Mouse (Mus musculus) lung, postnatal 10 days (tissue): ENCODE results near the gene Xrcc3.
A peak's percentile ranks its signal among the peaks of the same experiment; 100 is the strongest.

Source experiments
- DNase-seq: peaks from one replicate; pipeline ENCODE4 v3.0.0; 2021

Gene Xrcc3

DNA sequence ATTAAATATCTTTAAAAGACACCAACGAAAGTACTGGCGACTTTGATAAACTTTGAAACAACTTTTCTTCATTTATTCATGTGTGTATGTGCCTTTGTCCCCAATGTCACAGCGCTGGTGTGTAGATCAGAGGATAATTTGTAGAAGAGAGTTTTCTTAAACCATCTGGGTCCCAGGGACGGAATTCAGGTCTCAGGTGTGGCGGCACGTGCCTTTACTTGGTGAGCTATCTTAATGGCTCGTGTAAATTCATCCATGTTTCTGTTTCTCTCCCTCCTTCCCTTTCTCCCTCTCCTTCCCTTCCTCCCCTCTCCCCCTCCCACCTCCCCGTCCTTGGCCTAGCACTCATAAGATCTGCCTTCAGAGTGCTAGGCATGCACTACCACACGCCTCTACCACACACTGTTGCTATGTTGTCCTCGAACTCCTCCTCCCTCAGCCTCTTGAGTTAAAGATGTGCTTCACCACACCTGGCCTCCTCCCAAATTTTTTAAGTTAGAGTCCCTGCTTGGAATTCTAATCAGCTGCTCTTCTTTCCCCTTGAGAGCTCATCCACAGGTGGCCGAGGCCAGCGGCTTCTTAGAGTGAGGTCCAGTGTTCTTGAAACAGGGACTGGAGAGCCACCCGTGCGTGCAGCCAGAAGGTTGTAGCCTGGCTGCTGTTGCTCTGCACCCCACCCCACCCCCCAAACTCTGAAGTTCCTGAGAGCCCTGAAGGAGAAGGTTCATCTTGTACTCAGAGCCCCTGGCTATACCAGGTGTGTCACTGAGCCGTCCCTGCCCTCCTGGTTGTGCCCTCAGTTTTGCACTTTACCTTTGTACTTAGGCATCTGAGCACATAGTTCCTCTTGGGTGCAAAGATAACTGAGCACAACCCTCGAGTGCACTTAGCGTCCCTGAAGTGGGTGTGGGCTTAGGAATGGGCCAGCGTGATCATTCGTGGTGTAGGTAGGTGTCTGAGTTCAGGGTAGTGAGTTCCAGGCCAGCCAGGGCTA lies 1.4 kb upstream of the Xrcc3 start:
- DNase-seq, result peak; percentile 34

DNA sequence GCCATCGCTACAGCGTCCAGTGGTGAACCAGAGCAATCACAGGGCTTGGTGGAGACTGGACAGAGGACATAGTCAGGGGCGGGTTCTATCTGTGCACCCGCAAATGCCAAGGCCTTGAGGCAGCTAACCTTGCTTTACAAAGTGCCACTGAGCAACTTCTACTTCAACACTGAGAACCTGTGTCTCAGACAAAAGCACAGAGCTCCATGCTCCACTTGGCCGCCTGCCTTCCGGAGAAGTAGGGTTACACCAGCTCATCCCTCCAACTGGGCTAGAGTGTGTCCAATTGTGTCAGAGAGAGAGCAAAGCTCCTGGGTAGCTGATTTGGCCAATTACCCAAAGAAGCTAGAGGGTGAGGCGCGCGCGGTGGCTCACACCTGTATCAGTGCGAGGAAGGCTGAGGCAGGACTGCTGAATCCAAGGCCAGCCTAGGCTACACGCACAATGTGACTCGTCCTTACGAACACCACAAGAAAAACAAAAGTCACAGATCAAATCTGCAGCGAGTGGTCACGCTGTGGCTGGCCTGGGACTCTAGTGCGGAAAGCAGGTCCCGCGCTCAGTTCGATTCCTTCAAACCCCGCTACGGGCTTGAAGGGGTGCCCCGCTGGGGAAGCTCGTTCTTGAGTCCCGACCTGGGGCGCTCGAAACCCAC lies 435 bp downstream of the Xrcc3 start:
- DNase-seq, result peak; percentile 26

DNA sequence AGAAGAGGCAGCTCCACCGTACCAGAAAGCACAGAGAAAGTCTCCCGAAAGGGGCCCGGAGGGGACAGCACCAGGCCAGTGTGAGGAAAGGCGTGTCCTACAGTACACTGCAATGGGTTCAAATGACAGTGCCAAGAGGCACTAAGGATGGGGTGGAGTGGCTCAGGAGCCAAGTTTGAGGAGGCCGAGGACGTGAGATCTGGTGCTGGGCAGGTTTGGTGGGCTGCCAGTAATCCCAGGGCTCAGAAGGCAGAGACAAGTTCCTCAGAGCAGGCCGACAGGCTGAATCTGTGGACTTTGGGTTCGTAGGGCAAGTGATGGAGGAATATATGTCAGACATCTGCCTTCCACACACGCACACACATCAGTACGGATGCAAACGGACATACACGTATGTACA lies 1.1 kb downstream of the Xrcc3 start:
- DNase-seq, result no peak

DNA sequence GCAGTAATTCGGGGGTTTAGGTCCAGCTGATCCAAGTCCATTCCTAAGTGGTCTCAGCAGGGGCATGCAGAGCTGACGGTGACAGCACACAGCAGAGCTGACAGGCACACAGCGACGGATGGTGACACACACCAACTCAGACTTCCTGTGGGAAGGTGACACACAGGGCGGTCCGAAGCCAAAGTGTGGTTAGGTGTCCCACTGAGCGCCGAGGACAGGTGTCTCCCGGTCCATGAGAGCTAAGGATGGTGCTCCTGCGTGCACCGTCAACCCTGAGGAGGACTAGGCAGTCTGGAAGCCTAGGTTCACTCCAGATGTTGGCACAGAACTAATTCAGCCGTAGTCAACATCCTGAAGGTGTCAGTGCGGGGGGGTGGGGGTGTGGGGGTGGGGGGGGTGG lies 1.6 kb downstream of the Xrcc3 start:
- no peak for DNase-seq

DNA sequence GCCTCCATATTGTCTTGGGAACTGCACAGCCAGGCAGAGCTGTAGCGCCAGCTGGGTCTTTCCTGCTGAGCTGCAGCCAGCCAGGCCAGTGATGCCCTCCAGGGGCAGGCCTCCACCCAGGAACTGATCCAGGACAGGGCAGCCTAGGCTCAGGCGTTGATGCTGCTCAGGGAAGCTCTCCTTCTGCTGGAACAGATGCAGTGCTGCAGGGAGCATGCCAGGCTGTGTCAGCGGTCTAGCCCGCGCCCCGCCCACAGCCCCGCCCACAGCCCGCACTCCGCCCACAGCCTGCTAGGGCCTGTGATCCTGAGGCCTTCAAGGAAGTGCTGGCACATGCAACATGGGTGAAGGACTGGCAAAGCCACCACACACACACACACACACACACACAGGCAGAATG lies 3.9 kb downstream of the Xrcc3 start:
- peak; percentile 87 for DNase-seq

DNA sequence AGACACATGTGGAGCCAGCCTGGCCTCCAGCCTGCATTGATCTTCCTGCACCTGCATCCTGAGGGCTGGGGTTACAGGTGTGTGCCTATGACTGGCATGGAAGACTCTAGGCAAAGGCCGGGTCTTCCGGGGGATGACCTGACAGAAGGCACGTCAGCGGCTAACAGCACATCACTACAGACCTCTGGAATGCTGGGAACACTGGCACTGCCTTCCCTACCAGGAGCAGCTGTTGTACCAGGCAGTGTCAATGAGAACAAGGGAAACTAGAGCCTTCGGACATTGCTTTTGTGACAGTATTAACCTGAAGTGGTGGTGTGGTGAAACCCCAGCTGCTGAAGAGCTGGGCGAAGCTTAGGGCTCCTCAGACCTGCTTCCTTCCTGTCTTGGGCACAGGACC lies 4.9 kb downstream of the Xrcc3 start:
- DNase-seq, result no peak

DNA sequence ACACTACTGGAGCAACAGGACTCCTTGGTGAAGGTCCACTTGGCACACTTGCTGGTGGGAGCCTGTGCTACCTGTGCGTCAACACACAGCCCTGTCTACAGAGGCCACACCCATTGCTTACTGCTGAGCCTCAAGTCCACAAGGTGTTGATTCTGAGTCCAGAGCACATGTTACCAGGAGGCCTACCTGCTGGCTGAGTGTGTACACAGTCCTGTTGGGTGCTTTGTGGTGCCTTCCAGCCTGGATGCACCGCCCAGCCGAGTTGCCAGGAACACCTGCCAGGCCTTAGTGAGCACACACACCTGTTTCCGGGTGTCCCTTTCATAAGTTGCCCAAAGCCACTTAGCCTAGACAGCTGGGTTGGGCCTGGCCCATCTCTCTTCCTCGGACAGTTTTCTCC lies 10.1 kb downstream of the Xrcc3 start:
- DNase-seq, result no peak

DNA sequence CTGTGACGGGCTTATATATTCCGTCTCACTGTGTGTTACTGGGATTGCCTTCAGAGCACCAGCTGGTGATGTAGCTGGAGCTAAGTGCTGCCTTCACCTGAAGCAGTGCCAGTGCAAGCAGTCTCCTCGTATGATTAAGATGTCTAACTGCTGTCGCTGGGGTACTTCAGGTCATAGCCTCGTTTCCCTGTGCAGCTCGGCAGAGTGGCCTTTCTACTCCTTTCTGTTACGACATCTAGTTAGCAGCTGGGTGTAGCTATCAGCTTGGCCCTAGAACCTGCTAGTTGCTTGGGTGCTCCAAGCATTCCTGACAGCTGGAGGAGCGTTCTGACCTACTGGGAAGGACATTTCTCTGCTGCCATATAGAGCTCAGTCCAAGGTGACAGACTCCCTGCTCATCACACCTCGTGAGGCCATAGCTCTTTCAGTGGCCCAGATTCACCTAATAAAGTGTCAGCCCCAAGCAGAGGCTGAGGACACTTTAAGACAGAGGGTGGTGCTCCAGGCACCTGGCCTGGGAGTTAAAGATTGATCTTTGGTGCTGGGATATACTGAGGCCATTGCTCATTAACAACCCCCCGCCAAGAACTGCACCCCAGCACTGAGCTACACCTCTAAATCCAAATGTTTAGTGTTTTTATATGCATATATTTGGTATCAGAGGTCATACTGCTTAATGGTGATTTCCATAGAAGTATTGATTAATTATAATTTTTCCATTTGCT lies 13.1 kb downstream of the Xrcc3 start:
- peak; percentile 42 for DNase-seq

DNA sequence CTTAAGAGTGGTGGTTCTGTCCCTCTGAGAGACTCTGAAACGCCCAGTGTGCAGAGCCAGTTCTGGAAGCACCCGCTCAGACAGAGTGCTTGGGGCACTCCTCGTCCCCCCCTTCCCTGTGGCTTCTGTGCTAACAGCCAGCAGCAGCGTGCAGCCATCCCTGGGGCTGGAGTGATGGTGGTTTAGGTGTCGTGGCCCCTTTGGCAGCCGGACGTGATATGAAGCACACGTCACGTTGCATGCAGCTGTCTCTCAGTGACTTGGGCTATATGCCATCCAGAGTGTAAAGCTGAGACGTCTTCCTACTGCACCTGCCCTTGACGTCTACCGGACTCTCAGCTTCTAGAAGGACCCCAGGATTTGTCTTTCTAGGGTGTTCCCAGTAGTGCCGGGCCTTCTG lies 15.2 kb downstream of the Xrcc3 start:
- DNase-seq, result no peak

DNA sequence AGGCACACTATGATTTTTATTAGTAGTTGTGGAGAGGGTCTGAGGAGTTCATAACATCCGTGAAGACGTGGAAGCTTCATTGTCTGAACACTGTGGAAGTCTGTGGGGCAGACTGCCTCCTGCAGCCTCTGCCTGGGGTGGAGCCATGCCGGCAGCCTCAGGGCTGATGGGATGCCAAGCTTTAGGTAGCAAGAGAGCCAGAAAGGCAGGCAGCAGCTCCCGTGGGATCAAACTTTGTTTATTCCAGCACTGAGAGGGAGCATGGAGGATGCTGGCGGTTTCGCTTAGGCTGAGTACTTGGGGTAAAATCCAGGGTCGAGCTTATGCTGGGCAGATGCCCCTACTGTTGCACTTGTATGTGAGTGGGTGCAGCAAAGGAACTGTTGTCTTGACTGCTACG lies 16.4 kb downstream of the Xrcc3 start:
- no peak for DNase-seq

DNA sequence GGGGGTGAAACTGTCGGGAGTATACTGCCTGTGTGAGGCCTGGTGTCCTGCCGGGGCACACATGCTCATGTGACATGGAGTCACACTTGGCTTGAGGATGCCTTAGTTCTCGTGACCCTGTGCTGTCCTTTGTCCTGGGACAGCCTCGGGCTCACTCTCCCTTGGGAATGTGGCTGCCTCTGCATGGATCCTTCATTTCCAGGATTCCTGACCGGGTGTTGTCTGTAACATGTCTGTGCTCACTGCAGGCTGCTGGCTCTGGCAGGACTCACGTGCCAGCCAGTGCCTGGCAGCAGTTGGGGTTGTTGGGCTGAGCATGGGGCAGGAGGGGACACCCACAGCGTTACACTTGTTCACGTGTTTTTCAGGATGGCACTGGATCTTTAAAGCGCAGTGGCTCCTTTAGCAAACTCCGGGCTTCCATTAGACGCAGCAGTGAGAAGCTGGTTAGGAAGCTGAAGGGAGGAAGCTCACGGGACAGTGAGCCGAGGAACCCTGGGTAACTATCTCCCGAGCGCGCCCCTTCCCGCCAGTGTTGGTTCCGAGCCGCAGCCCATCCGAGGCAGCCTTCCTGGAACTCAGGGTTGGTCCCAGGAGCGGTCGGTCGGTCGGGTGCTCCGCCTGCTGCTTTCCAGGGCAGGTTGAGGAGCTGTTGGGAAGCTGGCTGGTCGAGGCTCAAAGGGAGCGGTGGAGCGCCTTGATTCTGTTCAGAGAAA lies 18.3 kb downstream of the Xrcc3 start:
- peak; percentile 56 for DNase-seq

DNA sequence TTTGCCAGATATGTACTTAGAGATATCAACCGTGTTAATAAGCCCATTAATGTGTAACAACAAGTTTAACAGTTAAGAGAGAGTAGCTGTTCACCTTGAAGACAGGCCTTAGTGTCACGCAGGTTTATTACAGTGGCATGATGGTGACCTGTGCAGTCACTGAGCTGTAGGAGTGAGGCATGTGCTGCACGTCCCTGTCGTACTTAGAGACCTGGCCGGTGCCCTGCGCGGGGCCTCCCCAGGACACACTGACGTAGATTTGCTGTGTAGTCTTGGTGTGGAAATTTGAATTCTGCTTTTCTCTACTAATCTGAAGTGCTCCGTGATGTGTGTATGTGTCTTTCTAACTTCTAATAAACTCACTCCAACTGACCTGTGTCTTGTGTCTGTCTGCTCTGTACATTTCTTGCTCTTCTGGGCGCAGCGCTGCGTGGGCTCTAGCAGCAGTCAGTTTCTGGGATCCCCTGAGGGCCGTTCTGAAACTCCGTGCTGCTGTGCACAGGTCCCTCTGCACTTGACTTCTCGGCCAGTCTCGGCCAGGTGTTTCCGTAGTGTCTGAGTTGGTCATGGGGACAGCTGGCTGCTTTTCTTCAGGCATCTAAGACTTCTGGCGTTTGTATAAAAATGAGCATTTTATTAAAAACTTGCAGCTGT lies 19.0 kb downstream of the Xrcc3 start:
- no peak for DNase-seq

DNA sequence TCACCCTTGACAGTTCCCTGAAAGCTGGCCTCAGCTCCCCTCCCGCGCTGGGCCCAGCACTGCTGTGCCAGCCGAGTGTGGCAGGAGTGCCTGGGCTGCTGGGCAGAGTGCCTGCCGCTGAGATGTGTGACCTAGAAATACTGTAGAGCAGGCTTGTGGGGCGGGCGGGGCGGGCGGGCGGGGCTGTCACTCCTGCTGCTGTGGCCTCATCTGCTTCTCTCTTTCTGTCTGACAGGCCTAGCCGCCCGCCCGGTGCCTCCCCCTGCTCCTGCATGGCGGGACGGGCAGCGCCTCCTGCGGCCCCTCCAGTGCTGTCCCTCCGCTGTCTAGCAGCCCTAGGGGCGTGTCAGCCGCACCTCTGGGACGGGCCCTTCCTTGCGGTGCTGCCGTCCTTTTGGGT lies 19.6 kb downstream of the Xrcc3 start:
- no peak for DNase-seq

DNA sequence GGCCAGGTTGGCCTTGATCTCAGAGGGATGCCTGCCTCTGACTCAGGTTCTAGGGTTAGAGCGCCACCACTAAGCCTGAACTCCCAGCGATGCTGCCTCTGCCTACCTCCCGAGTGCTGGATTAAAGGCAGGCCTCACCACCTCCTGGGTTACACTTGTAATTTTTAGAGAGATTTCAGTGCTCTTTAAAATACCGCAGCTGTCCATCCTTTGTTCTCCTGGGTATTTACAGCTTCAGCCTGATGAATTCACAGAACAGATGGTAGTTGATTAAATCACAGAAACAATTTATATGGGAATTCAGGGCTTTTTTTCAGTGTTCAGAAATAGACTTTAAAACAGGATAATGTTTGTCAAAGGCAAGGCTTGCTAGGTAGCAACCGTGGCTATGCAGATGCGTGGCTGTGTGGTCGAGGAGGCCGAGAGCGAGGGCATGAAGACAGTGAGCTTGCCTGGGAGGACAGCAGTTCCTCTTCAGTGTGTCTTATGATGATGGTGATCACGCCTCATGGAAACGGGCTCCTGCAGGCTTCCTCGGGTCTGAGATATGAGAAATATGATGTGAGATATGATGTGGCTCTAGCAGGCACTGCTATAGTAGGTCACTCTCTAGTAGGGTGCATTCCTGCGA lies 22.1 kb downstream of the Xrcc3 start:
- DNase-seq, result no peak

DNA sequence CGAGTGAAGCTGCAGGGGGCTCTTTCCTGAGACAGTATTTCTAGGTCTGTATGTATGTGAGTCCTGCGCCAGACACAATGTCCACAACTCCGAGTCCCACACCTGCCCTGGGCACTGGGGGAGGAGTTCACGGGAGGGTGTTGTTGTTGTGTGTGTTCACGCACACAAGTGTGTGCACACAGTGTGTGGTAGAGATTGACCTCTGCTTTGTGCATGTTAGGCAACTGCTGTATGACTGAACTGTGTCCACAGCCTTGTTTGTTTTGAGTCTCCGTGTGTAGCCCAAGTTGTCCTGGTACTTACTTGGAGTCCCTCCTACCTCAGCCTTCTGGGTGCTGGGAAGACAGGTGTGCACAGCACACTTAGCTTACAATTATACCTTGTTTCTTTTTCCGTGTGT lies 23.0 kb downstream of the Xrcc3 start:
- no peak for DNase-seq

DNA sequence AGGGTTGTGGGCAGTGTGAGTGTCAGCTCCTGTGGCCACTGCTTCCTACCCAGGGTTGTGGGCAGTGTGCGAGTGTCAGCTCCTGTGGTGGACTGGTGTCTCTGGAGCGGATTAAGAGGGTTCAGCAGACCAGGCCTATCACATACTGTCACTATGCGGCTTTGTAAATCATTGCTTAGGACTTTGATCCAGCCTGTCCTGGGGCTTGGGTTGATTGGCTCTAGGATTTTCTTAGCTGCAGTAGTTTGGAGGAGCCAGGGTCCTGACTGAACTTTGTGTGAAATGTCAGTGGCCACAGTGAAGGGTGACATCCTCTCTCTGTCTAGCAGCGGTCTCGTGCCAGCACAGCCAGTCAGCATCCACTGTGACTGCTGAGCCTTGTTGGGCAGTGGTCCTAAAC lies 23.6 kb downstream of the Xrcc3 start:
- DNase-seq, result no peak

DNA sequence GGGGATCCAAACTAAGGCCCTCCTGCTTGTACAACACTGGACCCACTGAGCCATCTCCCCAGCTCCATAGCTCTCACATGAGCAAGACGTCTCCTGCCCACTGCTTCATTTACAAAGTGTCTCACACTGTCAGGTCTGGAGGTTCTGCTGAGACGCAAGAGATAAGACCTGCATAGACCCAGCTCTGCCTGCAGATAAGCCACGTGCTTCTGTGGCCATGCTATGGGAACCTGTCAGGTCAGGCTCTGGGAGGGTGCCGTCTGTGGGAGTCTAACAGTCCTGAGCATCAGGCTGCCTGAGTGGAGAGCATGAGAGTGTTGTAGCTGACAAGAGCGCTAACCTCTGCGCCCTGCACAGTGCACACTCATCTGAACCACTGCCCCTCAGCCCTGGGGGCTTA lies 26.7 kb downstream of the Xrcc3 start:
- DNase-seq, result no peak

DNA sequence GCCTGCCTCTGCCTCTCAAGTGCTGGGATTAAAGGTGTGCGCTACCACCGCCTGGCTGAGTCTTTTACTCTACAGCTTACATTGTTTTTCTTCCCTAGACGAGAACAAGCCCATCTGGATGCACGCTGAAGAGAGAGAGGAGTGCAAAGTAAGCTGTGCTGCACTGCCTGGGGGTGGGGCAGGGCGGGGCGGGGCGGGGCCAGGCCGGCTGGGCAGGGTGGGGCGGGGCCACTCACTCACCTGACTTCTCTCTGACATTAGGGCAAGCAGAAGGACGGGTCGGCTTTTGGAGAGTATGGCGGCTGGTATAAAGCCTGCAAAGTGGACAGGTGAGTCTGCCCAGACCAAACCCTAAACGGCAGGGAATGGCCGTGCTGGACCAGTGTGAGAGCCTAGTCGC lies 28.5 kb downstream of the Xrcc3 start:
- DNase-seq, result no peak

DNA sequence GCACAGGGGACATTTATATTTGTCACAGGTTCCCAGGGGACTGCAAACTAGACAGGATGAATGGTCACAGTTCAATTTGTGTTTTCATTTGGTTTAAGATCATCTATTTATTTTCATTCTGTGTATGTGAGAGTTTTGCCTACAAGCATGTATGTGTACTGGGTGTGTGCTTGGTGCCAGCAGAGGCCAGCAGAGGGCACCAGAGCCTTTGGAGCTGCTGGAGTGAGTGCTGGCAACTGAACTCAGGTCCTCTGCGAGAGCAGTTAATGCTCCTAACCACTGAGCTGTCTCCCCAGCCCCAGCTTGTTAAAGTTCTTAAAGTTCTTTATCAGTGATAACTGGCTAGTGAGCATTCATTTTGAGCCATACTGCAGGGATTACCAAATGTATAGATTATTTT lies 34.1 kb downstream of the Xrcc3 start:
- DNase-seq, result no peak

DNA sequence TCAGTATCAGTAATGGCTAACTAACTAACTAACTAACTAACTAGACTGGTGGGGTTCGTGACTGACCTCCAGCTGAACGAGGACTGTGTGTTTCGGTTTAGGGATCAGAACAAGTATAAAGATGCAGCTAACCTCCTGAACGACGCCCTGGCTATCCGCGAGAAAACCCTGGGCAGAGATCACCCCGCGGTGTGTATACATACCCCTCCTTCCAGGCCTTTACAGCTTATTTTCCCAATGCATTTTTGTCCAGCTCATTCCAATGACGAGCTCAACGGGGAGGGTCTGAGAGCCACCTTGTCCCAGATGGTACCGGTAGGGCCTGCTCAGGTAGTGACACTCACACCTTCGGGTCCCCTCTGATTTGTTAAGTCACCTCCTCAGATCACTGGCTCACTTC lies 35.8 kb downstream of the Xrcc3 start:
- DNase-seq, result no peak

DNA sequence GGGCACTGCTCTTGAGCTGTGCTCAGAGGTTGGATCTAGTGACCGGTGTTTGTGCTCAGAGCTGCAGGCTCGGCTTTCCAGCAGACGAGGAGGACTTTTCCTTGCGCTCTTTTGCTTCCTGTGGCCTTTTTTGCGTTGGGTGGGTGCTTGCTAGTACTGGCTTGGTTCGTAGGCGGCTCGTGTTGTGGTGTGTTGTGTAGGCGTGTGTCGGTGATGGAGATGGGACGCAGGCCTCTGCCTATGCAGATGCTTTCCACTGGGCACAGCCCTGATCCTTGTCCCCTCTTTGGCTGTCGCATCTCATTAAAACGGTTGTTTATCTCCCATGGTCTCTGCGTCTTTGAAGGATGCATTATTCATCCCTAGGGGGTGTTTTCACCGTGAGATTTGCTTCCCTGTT lies 38.8 kb downstream of the Xrcc3 start:
- DNase-seq, result no peak

DNA sequence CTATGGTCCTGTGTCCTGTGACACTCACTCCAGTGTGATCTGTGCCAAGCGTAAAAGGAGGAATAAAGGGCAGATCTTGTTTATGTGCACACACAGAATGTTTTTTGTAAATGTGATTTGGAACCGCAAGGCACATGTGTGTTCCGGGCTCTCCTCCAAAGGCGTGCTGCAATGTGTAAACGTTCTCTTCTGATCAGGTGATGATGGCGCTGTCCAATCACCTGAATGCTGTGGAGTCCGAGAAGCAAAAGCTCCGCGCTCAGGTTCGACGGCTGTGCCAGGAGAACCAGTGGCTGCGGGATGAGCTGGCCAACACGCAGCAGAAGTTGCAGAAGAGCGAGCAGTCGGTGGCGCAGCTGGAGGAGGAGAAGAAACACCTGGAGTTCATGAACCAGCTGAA lies 39.5 kb downstream of the Xrcc3 start:
- no peak for DNase-seq
